Mouse (Mus musculus): ENCODE results near the gene Akt3. TPM values are rescaled to one million over a fixed set of nuclear protein-coding genes. Genes with fewer than 3 reads are reported as not detected.

The Akt3 gene
- polyA plus RNA-seq, 1 experiment from 2014 or later = 28.9 TPM

DNA sequence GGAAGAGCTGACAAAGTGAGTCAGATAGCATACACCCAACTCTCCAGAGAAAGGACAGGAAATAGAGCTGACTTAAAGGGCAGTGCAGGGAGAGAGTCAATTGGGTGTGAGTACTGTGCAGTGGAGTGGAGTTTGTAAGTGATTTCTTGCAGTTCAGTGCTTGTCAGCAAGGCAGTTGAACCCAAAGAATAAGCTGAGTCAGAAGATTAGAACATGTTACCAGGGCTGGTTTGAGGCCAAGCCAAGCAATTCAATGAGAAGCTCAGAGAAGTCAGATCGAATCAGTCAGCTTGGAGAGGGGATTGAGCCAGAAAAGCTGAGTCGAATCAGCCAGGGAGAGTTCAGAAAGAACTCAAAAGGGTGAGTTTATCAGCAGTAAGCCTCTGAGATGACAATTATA is 196.2 kb downstream of the Akt3 start:
- no peaks in the 10 kb centered on the region for H3K9me3 ChIP-seq (ENCODE audit: control insufficient read depth, low read length)
- H3K4me2 ChIP-seq (replicated peaks; ENCODE audit: low read depth, low read length) = no peak overlapping the region
- 91% methylated on average over 2 of the region's 2 CpGs for WGBS
- DNase-seq (ENCODE audit: low spot score) (no peak), ATAC-seq (ENCODE audit: low FRiP score) (no peak)
- no peaks in the 10 kb centered on the region for H3K27me3 ChIP-seq (ENCODE audit: control insufficient read depth, insufficient read depth, low read length)
- H3K36me3 ChIP-seq (ENCODE audit: control insufficient read depth, insufficient read depth, low read length) = no peaks in the 10 kb centered on the region
- no peak overlapping the region for H3K4me3 ChIP-seq (ENCODE audit: low read depth, low read length)
- no peaks in the 10 kb centered on the region for H3K4me1 ChIP-seq (replicated peaks; ENCODE audit: control insufficient read depth, insufficient read depth, low read length)
- no peak overlapping the region for H3K27ac ChIP-seq (ENCODE audit: low read depth, low read length)
- H3K9ac ChIP-seq (ENCODE audit: low read depth, low read length) = no peak overlapping the region

GRCm38 (mm10) chr1:177054891-177055290 is 203.1 kb downstream of the Akt3 start:
- Histone ChIP-seq H3K9me3 (ENCODE audit: control insufficient read depth, low read length) (no peaks in the 10 kb centered on the region), H3K9ac (ENCODE audit: low read depth, low read length) (no peak overlapping the region), H3K4me3 (ENCODE audit: low read depth, low read length) (no peak overlapping the region), H3K27me3 (ENCODE audit: control insufficient read depth, insufficient read depth, low read length) (no peaks in the 10 kb centered on the region), H3K4me2 (replicated peaks; ENCODE audit: low read depth, low read length) (no peak overlapping the region), H3K36me3 (ENCODE audit: control insufficient read depth, insufficient read depth, low read length) (no peaks in the 10 kb centered on the region), H3K4me1 (replicated peaks; ENCODE audit: control insufficient read depth, insufficient read depth, low read length) (no peaks in the 10 kb centered on the region), H3K27ac (ENCODE audit: low read depth, low read length) (no peak overlapping the region)
- no peak for ATAC-seq (ENCODE audit: low FRiP score)
- 71% methylated on average over 2 of the region's 2 CpGs for WGBS
- no peak for DNase-seq (ENCODE audit: low spot score)

DNA sequence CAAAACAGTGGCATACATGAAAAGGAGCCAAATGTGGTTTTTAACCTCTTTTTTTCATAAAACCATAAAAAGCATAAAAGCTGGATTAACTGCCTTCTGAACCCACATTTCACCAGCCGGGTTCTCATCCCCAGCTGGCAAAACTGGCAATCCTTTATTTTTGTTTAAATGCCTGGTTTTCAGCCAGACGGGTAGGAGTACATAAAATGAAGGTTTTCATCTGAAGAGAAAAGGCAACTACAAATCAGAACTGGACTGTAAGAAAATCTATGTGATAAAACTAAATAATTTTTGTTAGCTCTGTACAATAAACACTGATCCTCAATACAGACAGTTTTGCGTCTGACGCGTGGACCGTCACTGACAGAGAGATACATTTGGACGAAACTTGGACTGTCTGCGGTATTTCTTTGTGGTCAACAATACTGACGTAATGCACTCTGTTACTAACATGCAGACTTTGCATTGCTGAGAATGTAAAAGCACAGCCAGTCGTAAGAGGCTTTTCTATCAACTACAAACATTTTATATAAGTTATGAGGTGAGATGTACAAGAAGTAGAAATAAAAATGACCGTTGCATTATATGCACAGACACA is 206.5 kb downstream of the Akt3 start:
- 92% methylated on average over 11 of the region's 11 CpGs for WGBS
- Histone ChIP-seq H3K9me3 (ENCODE audit: control insufficient read depth, low read length) (no peaks in the 10 kb centered on the region), H3K27ac (ENCODE audit: low read depth, low read length) (no peak overlapping the region), H3K27me3 (ENCODE audit: control insufficient read depth, insufficient read depth, low read length) (no peaks in the 10 kb centered on the region), H3K4me3 (ENCODE audit: low read depth, low read length) (no peak overlapping the region), H3K9ac (ENCODE audit: low read depth, low read length) (no peak overlapping the region), H3K4me2 (replicated peaks; ENCODE audit: low read depth, low read length) (no peak overlapping the region), H3K4me1 (replicated peaks; ENCODE audit: control insufficient read depth, insufficient read depth, low read length) (no peaks in the 10 kb centered on the region), H3K36me3 (ENCODE audit: control insufficient read depth, insufficient read depth, low read length) (no peaks in the 10 kb centered on the region)
- ATAC-seq (ENCODE audit: low FRiP score) = no peak
- no peak for DNase-seq (ENCODE audit: low spot score)

GRCm38 (mm10) chr1:177048773-177049172 is 209.2 kb downstream of the Akt3 start:
- no peak overlapping the region for H3K9ac ChIP-seq (ENCODE audit: low read depth, low read length)
- no peaks in the 10 kb centered on the region for H3K36me3 ChIP-seq (ENCODE audit: control insufficient read depth, insufficient read depth, low read length)
- no peak overlapping the region for H3K4me3 ChIP-seq (ENCODE audit: low read depth, low read length)
- no peak overlapping the region for H3K27ac ChIP-seq (ENCODE audit: low read depth, low read length)
- no peak overlapping the region for H3K4me2 ChIP-seq (replicated peaks; ENCODE audit: low read depth, low read length)
- H3K27me3 ChIP-seq (ENCODE audit: control insufficient read depth, insufficient read depth, low read length) = no peaks in the 10 kb centered on the region
- H3K9me3 ChIP-seq (ENCODE audit: control insufficient read depth, low read length) = no peaks in the 10 kb centered on the region
- H3K4me1 ChIP-seq (replicated peaks; ENCODE audit: control insufficient read depth, insufficient read depth, low read length) = no peaks in the 10 kb centered on the region
- 93% methylated on average over 2 of the region's 2 CpGs for WGBS
- DNase-seq (ENCODE audit: low spot score) (no peak), ATAC-seq (ENCODE audit: low FRiP score) (no peak)

DNA sequence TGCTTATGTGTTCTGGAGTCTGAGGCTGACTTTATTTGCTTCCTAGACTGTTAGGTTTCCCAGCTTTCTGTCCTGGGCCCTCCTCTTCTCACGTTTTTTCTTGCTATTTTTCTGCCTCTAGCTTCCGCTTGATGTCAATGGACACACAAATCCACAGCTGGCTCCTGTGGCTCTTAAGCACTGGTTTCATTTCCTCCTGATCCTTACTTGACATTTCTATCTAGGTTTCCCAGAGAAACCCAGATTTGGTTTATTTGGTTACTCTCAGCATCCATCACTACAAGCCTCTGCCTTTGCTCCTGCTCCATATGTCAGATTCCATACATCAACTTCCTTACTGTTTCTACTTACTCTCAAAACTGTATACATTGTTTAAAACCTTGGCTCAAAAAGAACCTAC is 211.0 kb downstream of the Akt3 start:
- Histone ChIP-seq H3K27ac (ENCODE audit: low read depth, low read length) (no peak overlapping the region), H3K4me2 (replicated peaks; ENCODE audit: low read depth, low read length) (no peak overlapping the region), H3K27me3 (ENCODE audit: control insufficient read depth, insufficient read depth, low read length) (no peaks in the 10 kb centered on the region), H3K4me1 (replicated peaks; ENCODE audit: control insufficient read depth, insufficient read depth, low read length) (no peaks in the 10 kb centered on the region), H3K36me3 (ENCODE audit: control insufficient read depth, insufficient read depth, low read length) (no peaks in the 10 kb centered on the region), H3K4me3 (ENCODE audit: low read depth, low read length) (no peak overlapping the region), H3K9ac (ENCODE audit: low read depth, low read length) (no peak overlapping the region), H3K9me3 (ENCODE audit: control insufficient read depth, low read length) (no peaks in the 10 kb centered on the region)
- ATAC-seq (ENCODE audit: low FRiP score) = no peak
- no peak for DNase-seq (ENCODE audit: low spot score)
- whole genome bisulfite sequencing = 84% methylated on average over 2 of the region's 2 CpGs

DNA sequence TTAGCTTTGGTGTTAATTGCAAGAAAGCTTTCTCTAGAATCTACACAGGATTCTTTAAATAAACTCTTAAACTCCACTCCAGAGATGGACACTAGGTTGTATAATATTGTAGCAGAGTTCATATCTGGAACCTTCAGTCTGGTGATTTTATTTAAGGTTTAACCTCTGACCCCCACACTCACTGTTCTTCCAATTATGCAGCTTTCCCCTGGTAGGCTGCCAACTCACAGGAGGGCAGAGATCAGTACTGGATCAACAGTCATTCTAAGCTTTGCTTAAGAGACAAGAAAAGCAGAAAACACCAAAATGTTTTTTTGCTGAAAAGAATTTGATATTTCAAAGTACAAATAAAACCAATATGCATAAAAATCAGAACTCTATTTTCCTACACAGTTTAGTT is 212.1 kb downstream of the Akt3 start:
- H3K9me3 ChIP-seq (ENCODE audit: control insufficient read depth, low read length) = no peaks in the 10 kb centered on the region
- no peak overlapping the region for H3K9ac ChIP-seq (ENCODE audit: low read depth, low read length)
- no peak overlapping the region for H3K4me3 ChIP-seq (ENCODE audit: low read depth, low read length)
- ATAC-seq (ENCODE audit: low FRiP score) (no peak), DNase-seq (ENCODE audit: low spot score) (no peak)
- H3K4me1 ChIP-seq (replicated peaks; ENCODE audit: control insufficient read depth, insufficient read depth, low read length) = no peaks in the 10 kb centered on the region
- no peak overlapping the region for H3K4me2 ChIP-seq (replicated peaks; ENCODE audit: low read depth, low read length)
- no peaks in the 10 kb centered on the region for H3K36me3 ChIP-seq (ENCODE audit: control insufficient read depth, insufficient read depth, low read length)
- no peak overlapping the region for H3K27ac ChIP-seq (ENCODE audit: low read depth, low read length)
- no peaks in the 10 kb centered on the region for H3K27me3 ChIP-seq (ENCODE audit: control insufficient read depth, insufficient read depth, low read length)

DNA sequence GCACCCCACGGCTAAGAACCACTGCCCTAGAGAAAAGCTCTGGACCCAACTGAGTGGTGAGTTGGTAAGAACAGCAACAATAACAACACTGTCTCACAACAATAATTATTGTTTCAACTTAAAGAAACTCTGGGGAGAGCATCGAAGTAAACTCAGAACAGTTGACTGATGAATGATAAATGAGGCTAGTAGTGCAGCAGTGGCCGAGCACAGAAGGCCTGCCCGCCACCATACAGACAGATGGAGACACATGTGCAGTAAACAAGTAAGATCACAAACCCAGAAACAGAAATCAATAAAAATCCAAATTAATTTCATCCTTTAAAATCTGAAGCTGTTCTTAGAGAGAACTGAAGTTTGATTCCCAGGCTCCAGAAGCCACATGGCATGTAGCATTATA is 217.9 kb downstream of the Akt3 start:
- ATAC-seq (ENCODE audit: low FRiP score) (0 out of 2 replicates have a peak, but pooled peaks have one; percentile 35), DNase-seq (ENCODE audit: low spot score) (no peak)
- Histone ChIP-seq H3K4me1 (replicated peaks; ENCODE audit: control insufficient read depth, insufficient read depth, low read length) (no peaks in the 10 kb centered on the region), H3K9me3 (ENCODE audit: control insufficient read depth, low read length) (no peaks in the 10 kb centered on the region), H3K9ac (ENCODE audit: low read depth, low read length) (no peak overlapping the region), H3K27me3 (ENCODE audit: control insufficient read depth, insufficient read depth, low read length) (no peaks in the 10 kb centered on the region), H3K36me3 (ENCODE audit: control insufficient read depth, insufficient read depth, low read length) (no peaks in the 10 kb centered on the region), H3K4me2 (replicated peaks; ENCODE audit: low read depth, low read length) (no peak overlapping the region), H3K4me3 (ENCODE audit: low read depth, low read length) (no peak overlapping the region), H3K27ac (ENCODE audit: low read depth, low read length) (peak overlapping the region; percentile 24; the same call in 1 of the 2 replicates)
- WGBS = 21% methylated on average over 4 of the region's 4 CpGs

GRCm38 (mm10) chr1:177039093-177039674 is 218.8 kb downstream of the Akt3 start:
- ATAC-seq (ENCODE audit: low FRiP score) (no peak), DNase-seq (ENCODE audit: low spot score) (no peak)
- no peaks in the 10 kb centered on the region for H3K4me1 ChIP-seq (replicated peaks; ENCODE audit: control insufficient read depth, insufficient read depth, low read length)
- no peak overlapping the region for H3K4me3 ChIP-seq (ENCODE audit: low read depth, low read length)
- no peak overlapping the region for H3K27ac ChIP-seq (ENCODE audit: low read depth, low read length)
- 77% methylated on average over 6 of the region's 6 CpGs for WGBS
- no peaks in the 10 kb centered on the region for H3K27me3 ChIP-seq (ENCODE audit: control insufficient read depth, insufficient read depth, low read length)
- no peak overlapping the region for H3K4me2 ChIP-seq (replicated peaks; ENCODE audit: low read depth, low read length)
- no peaks in the 10 kb centered on the region for H3K9me3 ChIP-seq (ENCODE audit: control insufficient read depth, low read length)
- no peaks in the 10 kb centered on the region for H3K36me3 ChIP-seq (ENCODE audit: control insufficient read depth, insufficient read depth, low read length)
- no peak overlapping the region for H3K9ac ChIP-seq (ENCODE audit: low read depth, low read length)

DNA sequence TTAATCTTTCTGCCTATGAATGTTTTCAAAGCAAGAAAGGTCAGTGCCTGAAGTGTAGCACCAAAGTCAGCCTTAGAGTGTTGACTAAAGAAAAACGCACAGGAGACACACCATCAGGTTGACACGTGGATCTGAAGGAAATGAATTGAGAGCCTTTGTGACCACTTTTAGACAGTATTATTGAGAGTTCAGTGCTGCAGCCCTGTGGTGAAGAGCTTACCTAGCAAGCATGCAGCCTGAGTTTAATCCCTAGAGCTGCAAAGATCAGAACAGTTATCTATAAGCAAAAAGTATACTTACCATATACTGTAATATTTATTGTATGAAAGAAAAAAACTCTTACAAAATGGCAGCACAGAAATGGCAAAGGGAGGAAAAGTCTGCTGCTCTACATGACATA is 219.6 kb downstream of the Akt3 start:
- ATAC-seq (ENCODE audit: low FRiP score) (no peak), DNase-seq (ENCODE audit: low spot score) (no peak)
- no peak overlapping the region for H3K4me3 ChIP-seq (ENCODE audit: low read depth, low read length)
- H3K4me2 ChIP-seq (replicated peaks; ENCODE audit: low read depth, low read length) = no peak overlapping the region
- H3K9me3 ChIP-seq (ENCODE audit: control insufficient read depth, low read length) = no peaks in the 10 kb centered on the region
- no peaks in the 10 kb centered on the region for H3K27me3 ChIP-seq (ENCODE audit: control insufficient read depth, insufficient read depth, low read length)
- H3K27ac ChIP-seq (ENCODE audit: low read depth, low read length) = no peak overlapping the region
- no peaks in the 10 kb centered on the region for H3K36me3 ChIP-seq (ENCODE audit: control insufficient read depth, insufficient read depth, low read length)
- H3K9ac ChIP-seq (ENCODE audit: low read depth, low read length) = no peak overlapping the region
- WGBS = 45% methylated on average over 2 of the region's 2 CpGs
- H3K4me1 ChIP-seq (replicated peaks; ENCODE audit: control insufficient read depth, insufficient read depth, low read length) = no peaks in the 10 kb centered on the region

Data from hindbrain, embryonic 11.5 days (tissue).